Mouse (Mus musculus): Measurements from ENCODE around the gene Vim.

- TF ChIP-seq POLR2A (IDR thresholded peaks at IDR 0.05; ENCODE audit: control insufficient read depth, low read depth, low read length) (no peak), CTCF (IDR thresholded peaks at IDR 0.05; ENCODE audit: control insufficient read depth, insufficient read depth, insufficient replicate concordance, low read depth, low read length) (no peak)
These were observed 30.1 kb upstream of the Vim start for GRCm38 (mm10) chr2:13543519-13544124.

Measured in testis, adult 2 months (tissue).